Mouse (Mus musculus): ENCODE results near the gene Armh3. TPM values are rescaled to one million over a fixed set of nuclear protein-coding genes. Genes with fewer than 3 reads are reported as not detected.

Gene Armh3
- polyA plus RNA-seq (2015; fragmentation: Nextera tagmentation; extraction: Ambion mirVana) = 18.6 and 18.8 TPM in 2 replicates

- H3K27me3 ChIP-seq = no peaks in the 10 kb centered on the region
- H3K4me1 ChIP-seq = peaks cover 12% of the 10 kb centered on the region
- peaks cover 10% of the 10 kb centered on the region for H3K9me3 ChIP-seq (replicated peaks)
- peak within 1 kb of the TSS; percentile 79 for H3K4me3 ChIP-seq (replicated peaks)
- peaks cover 14% of the 10 kb centered on the region for H3K36me3 ChIP-seq
- WGBS = under 1% methylated on average over 76 of the region's 76 CpGs
- H3K9ac ChIP-seq = peak within 1 kb of the TSS; percentile 82
- peak within 1 kb of the TSS; percentile 66 for H3K4me2 ChIP-seq
- ATAC-seq (replicated peaks; ENCODE audit: low FRiP score) = peak; percentile 97
- peak within 1 kb of the TSS; percentile 99 for H3K27ac ChIP-seq
These were observed at the start of gene Armh3 for GRCm38 (mm10) chr19:45997785-45998693. Gene Armh3 (minus strand): TSS chr19:45998488.

- H3K4me2 ChIP-seq = no peak overlapping the region
- H3K27ac ChIP-seq = peak overlapping the region; percentile 97
- no peak overlapping the region for H3K9ac ChIP-seq
- 66% methylated on average over 2 of the region's 2 CpGs for WGBS
- no peak overlapping the region for H3K4me3 ChIP-seq (replicated peaks)
- no peaks in the 10 kb centered on the region for H3K9me3 ChIP-seq (replicated peaks)
- no peaks in the 10 kb centered on the region for H3K36me3 ChIP-seq
- no peak for ATAC-seq (replicated peaks; ENCODE audit: low FRiP score)
- peaks cover 39% of the 10 kb centered on the region for H3K4me1 ChIP-seq
- H3K27me3 ChIP-seq = no peaks in the 10 kb centered on the region
These were observed 49.1 kb upstream of the Armh3 start for GRCm38 (mm10) chr19:46047426-46047825.

- H3K27me3 ChIP-seq = no peaks in the 10 kb centered on the region
- WGBS = 8% methylated on average over 10 of the region's 10 CpGs
- H3K9ac ChIP-seq = no peak overlapping the region
- H3K4me2 ChIP-seq = peak overlapping the region; percentile 82
- H3K27ac ChIP-seq = peak overlapping the region; percentile 97
- H3K36me3 ChIP-seq = no peaks in the 10 kb centered on the region
- ATAC-seq (replicated peaks; ENCODE audit: low FRiP score) = no peak
- peak overlapping the region; percentile 70 for H3K4me3 ChIP-seq (replicated peaks)
- H3K4me1 ChIP-seq = peaks cover 47% of the 10 kb centered on the region
- no peaks in the 10 kb centered on the region for H3K9me3 ChIP-seq (replicated peaks)
These were observed 48.3 kb upstream of the Armh3 start for GRCm38 (mm10) chr19:46046621-46047025.

GRCm38 (mm10) chr19:46045696-46046311, 47.5 kb upstream of the Armh3 start:
- no peaks in the 10 kb centered on the region for H3K9me3 ChIP-seq (replicated peaks)
- 2% methylated on average over 7 of the region's 7 CpGs for WGBS
- peak overlapping the region; percentile 83 for H3K9ac ChIP-seq
- no peaks in the 10 kb centered on the region for H3K36me3 ChIP-seq
- peak overlapping the region; percentile 97 for H3K27ac ChIP-seq
- H3K4me1 ChIP-seq = peaks cover 55% of the 10 kb centered on the region
- H3K4me2 ChIP-seq = peak overlapping the region; percentile 82
- no peaks in the 10 kb centered on the region for H3K27me3 ChIP-seq
- peak; percentile 49 for ATAC-seq (replicated peaks; ENCODE audit: low FRiP score)
- peak overlapping the region; percentile 70 for H3K4me3 ChIP-seq (replicated peaks)

GRCm38 (mm10) chr19:46044993-46045695, 46.9 kb upstream of the Armh3 start, which contains the start of gene Ldb1:
Gene Ldb1 (minus strand): TSS chr19:46045214.
- H3K4me3 ChIP-seq (replicated peaks) = peak within 1 kb of the TSS; percentile 70
- H3K27ac ChIP-seq = peak within 1 kb of the TSS; percentile 97
- peak; percentile 69 for ATAC-seq (replicated peaks; ENCODE audit: low FRiP score)
- H3K9me3 ChIP-seq (replicated peaks) = no peaks in the 10 kb centered on the region
- WGBS = 0% methylated on average over 74 of the region's 84 CpGs
- peak within 1 kb of the TSS; percentile 83 for H3K9ac ChIP-seq
- no peaks in the 10 kb centered on the region for H3K36me3 ChIP-seq
- peak within 1 kb of the TSS; percentile 82 for H3K4me2 ChIP-seq
- H3K4me1 ChIP-seq = peaks cover 62% of the 10 kb centered on the region
- no peaks in the 10 kb centered on the region for H3K27me3 ChIP-seq

DNA sequence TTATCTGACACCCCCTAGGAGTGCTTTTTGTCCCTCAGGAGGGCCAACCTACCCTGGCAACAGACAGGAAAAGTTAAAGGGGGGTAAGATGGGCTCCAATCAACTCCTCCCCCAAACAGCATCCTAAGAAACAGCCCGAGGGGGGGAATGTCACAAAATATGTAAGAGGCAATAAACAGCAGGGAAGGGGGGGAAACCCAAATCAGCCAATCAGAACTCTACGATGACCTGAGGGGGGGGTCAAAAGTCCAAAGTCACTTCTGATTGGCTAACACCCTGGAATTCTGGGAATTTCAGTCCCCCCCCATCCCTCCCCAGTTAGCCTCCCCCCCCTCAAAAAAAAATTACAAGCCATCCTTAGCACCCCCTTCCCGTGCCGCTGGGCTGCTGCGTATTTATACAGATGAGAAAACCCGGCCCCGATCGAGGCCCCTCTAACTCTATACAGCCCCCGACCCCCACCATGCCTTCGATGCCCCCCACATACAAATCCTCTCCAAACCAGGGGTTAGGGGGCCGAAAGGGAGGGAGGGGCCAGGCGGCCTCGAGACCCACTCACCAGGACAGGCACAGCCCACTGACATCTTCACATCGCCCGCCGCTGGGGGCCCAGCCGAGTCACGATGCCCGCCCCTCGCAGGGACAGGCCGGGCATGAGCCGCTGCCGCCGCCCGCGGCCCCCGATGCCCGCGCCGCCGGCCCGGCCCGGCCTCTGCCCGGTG, 46.1 kb upstream of the Armh3 start, which contains the start of gene Pprc1:
Gene Pprc1, plus strand, starts transcription at position 616 of the 722 bp plus-strand sequence.
- Histone ChIP-seq H3K27ac (peak within 1 kb of the TSS; percentile 97), H3K27me3 (no peaks in the 10 kb centered on the region), H3K4me1 (peaks cover 68% of the 10 kb centered on the region), H3K4me2 (peak within 1 kb of the TSS; percentile 82), H3K9me3 (replicated peaks) (no peaks in the 10 kb centered on the region), H3K9ac (peak within 1 kb of the TSS; percentile 83), H3K36me3 (no peaks in the 10 kb centered on the region), H3K4me3 (replicated peaks) (peak within 1 kb of the TSS; percentile 70)
- 2% methylated on average over 34 of the region's 34 CpGs for WGBS
- ATAC-seq (replicated peaks; ENCODE audit: low FRiP score) = peak; percentile 2

DNA sequence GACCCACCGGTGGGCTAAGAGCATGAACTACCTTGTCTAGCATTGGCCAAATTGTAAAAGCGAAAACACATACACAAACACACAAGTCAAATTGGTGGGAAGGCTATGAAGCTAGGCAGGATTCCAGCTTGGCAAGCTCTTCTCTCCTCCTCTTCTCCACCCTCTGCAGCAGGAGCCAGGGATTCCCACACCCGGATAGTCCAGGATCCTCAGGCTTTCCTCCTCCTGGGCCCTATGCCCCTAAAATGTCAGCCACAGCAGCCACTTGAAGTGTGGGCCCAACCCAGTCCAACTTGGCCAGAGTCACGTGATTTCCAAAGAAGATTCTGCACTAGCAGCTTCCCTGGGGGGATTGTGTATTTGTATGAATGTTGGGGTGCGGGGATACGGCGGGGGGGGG, 45.1 kb upstream of the Armh3 start:
- 59% methylated on average over 7 of the region's 7 CpGs for WGBS
- Histone ChIP-seq H3K36me3 (no peaks in the 10 kb centered on the region), H3K27ac (peak overlapping the region; percentile 97), H3K9me3 (replicated peaks) (no peaks in the 10 kb centered on the region), H3K27me3 (no peaks in the 10 kb centered on the region), H3K4me2 (peak overlapping the region; percentile 82), H3K4me3 (replicated peaks) (peak overlapping the region; percentile 70), H3K4me1 (peaks cover 71% of the 10 kb centered on the region), H3K9ac (peak overlapping the region; percentile 83)
- ATAC-seq (replicated peaks; ENCODE audit: low FRiP score) = no peak

DNA sequence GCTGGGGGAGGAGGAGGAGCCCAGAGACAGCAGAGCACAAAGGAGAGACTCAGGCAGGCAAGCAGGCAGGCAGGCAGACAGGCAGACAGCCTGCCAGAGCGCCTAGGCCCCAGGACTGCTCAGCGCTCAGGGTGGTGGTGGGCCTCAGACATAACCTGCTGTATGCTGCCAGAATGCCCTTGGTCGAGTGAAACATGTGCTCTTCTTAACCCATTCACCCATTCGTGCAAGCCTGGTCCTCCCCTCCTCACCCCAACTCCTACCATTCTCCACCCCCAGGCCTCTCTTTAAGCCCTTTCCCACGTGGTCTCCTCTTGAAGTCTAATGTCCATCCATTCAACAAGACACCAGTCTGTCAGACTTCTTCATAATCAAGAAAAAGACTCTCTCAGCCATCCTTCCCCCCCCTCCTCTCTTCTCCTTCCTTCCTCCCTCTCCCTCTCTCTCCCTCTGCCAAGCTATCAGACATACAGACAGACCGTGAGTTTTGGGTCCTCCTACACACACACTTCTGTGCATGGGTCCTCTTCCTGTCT, 44.3 kb upstream of the Armh3 start:
- H3K36me3 ChIP-seq = no peaks in the 10 kb centered on the region
- H3K9ac ChIP-seq = peak overlapping the region; percentile 39
- 0 out of 2 replicates have a peak, but pooled peaks have one; percentile 5 for ATAC-seq (replicated peaks; ENCODE audit: low FRiP score)
- H3K4me2 ChIP-seq = peak overlapping the region; percentile 82
- H3K27ac ChIP-seq = peak overlapping the region; percentile 97
- peaks cover 79% of the 10 kb centered on the region for H3K4me1 ChIP-seq
- H3K9me3 ChIP-seq (replicated peaks) = no peaks in the 10 kb centered on the region
- WGBS = 6% methylated on average over 6 of the region's 6 CpGs
- no peaks in the 10 kb centered on the region for H3K27me3 ChIP-seq
- H3K4me3 ChIP-seq (replicated peaks) = peak overlapping the region; percentile 70

GRCm38 (mm10) chr19:46041933-46042475, 43.7 kb upstream of the Armh3 start:
- H3K27ac ChIP-seq = peak overlapping the region; percentile 97
- peaks cover 81% of the 10 kb centered on the region for H3K4me1 ChIP-seq
- no peaks in the 10 kb centered on the region for H3K9me3 ChIP-seq (replicated peaks)
- peak; percentile 13 for ATAC-seq (replicated peaks; ENCODE audit: low FRiP score)
- H3K4me3 ChIP-seq (replicated peaks) = peak overlapping the region; percentile 70
- H3K4me2 ChIP-seq = peak overlapping the region; percentile 82
- H3K9ac ChIP-seq = peak overlapping the region; percentile 39
- H3K36me3 ChIP-seq = no peaks in the 10 kb centered on the region
- H3K27me3 ChIP-seq = no peaks in the 10 kb centered on the region
- 2% methylated on average over 14 of the region's 14 CpGs for WGBS

GRCm38 (mm10) chr19:46041299-46041932, 43.1 kb upstream of the Armh3 start:
- peak overlapping the region; percentile 39 for H3K9ac ChIP-seq
- WGBS = 15% methylated on average over 7 of the region's 7 CpGs
- H3K4me1 ChIP-seq = peaks cover 81% of the 10 kb centered on the region
- no peaks in the 10 kb centered on the region for H3K9me3 ChIP-seq (replicated peaks)
- ATAC-seq (replicated peaks; ENCODE audit: low FRiP score) = no peak
- peak overlapping the region; percentile 82 for H3K4me2 ChIP-seq
- peak overlapping the region; percentile 97 for H3K27ac ChIP-seq
- H3K4me3 ChIP-seq (replicated peaks) = peak overlapping the region; percentile 70
- no peaks in the 10 kb centered on the region for H3K27me3 ChIP-seq
- peaks cover 5% of the 10 kb centered on the region for H3K36me3 ChIP-seq

Data from kidney, embryonic 15.5 days (tissue).